In genomic region chr4:41506156-41506555, GRCm38 (mm10) we compare ENCODE assay signal across 8 mouse cellular contexts. TPM values are rescaled to one million over a fixed set of nuclear protein-coding genes. Genes with fewer than 3 reads are reported as not detected.
DNase-seq lines count a peak whose midpoint lies in the region; ATAC-seq and TF ChIP-seq lines count a peak whose summit lies in the region.

No protein-coding gene starts in this region.

- peak overlapping the region; percentile 52; the same call in 1 of the 2 replicates for H3K4me3 ChIP-seq in forebrain, embryonic 13.5 days
- no peak overlapping the region for H3K4me3 ChIP-seq in hindbrain, embryonic 12.5 days
- no peak overlapping the region for H3K4me3 ChIP-seq in stomach, postnatal 0 days (ENCODE audit: low read depth, low read length)

- intact Hi-C loops in heart, postnatal 25 days (cut with DNase I) = loop anchor here (2.0 kb wide), 1 partner anchor 37 kb away; no protein-coding TSS in a partner anchor
- intact Hi-C loops in left cerebral cortex, postnatal 4 days (cut with DNase I) = no loop called here

- H3K27ac ChIP-seq in forebrain, embryonic 13.5 days = 0 out of 2 replicates have a peak overlapping the region, but pooled peaks have one; percentile 38
- H3K27ac ChIP-seq in hindbrain, embryonic 12.5 days = 0 out of 2 replicates have a peak overlapping the region, but pooled peaks have one; percentile 8
- no peak overlapping the region for H3K27ac ChIP-seq in stomach, postnatal 0 days (replicated peaks)

- 12% methylated on average over 13 of the region's 13 CpGs for WGBS in forebrain, embryonic 13.5 days
- 12% methylated on average over 13 of the region's 13 CpGs for WGBS in hindbrain, embryonic 12.5 days
- 16% methylated on average over 13 of the region's 13 CpGs for WGBS in stomach, postnatal 0 days

- H3K9me3 ChIP-seq in forebrain, embryonic 13.5 days (replicated peaks) = no peaks in the 10 kb centered on the region
- no peaks in the 10 kb centered on the region for H3K9me3 ChIP-seq in hindbrain, embryonic 12.5 days (replicated peaks)
- H3K9me3 ChIP-seq in stomach, postnatal 0 days (ENCODE audit: control insufficient read depth, low read length) = no peaks in the 10 kb centered on the region

- no peak for TF ChIP-seq POLR2A in brain, embryonic 14.5 days (IDR thresholded peaks at IDR 0.05; ENCODE audit: borderline replicate concordance, extremely low read depth, insufficient read depth, insufficient read length, poor library complexity, severe bottlenecking)

- peaks cover 30% of the 10 kb centered on the region for H3K4me1 ChIP-seq in forebrain, embryonic 13.5 days
- H3K4me1 ChIP-seq in hindbrain, embryonic 12.5 days = peaks cover 30% of the 10 kb centered on the region
- H3K4me1 ChIP-seq in stomach, postnatal 0 days (replicated peaks; ENCODE audit: control insufficient read depth, insufficient read depth) = peaks cover 6% of the 10 kb centered on the region; the same call in 1 of the 2 replicates

- peak overlapping the region; percentile 81; the same call in 1 of the 2 replicates for H3K9ac ChIP-seq in forebrain, embryonic 13.5 days
- H3K9ac ChIP-seq in hindbrain, embryonic 12.5 days = no peak overlapping the region
- H3K9ac ChIP-seq in stomach, postnatal 0 days (ENCODE audit: low read length) = no peak overlapping the region

- no peaks in the 10 kb centered on the region for H3K36me3 ChIP-seq in forebrain, embryonic 13.5 days (ENCODE audit: poor library complexity, severe bottlenecking)
- H3K36me3 ChIP-seq in hindbrain, embryonic 12.5 days = no peaks in the 10 kb centered on the region
- H3K36me3 ChIP-seq in stomach, postnatal 0 days (ENCODE audit: control insufficient read depth, insufficient read depth, low read length) = no peaks in the 10 kb centered on the region

- no peak for TF ChIP-seq EP300 in stomach, postnatal 0 days (optimal IDR thresholded peaks at IDR 0.05)

- H3K4me2 ChIP-seq in forebrain, embryonic 13.5 days = peak overlapping the region; percentile 84
- H3K4me2 ChIP-seq in hindbrain, embryonic 12.5 days (replicated peaks) = peak overlapping the region; percentile 84
- H3K4me2 ChIP-seq in stomach, postnatal 0 days (replicated peaks; ENCODE audit: low read depth) = peak overlapping the region; percentile 87; the same call in 1 of the 2 replicates

- no peak for ATAC-seq in forebrain, embryonic 13.5 days
- ATAC-seq in hindbrain, embryonic 12.5 days (ENCODE audit: low FRiP score) = no peak
- ATAC-seq in megakaryocyte-erythroid progenitor cell, adult 5-6 weeks (replicated peaks; ENCODE audit: low FRiP score, low TSS enrichment, poor library complexity, severe bottlenecking) = peak; percentile 12
- ATAC-seq in stomach, postnatal 0 days (ENCODE audit: low FRiP score, low TSS enrichment) = no peak

- H3K27me3 ChIP-seq in forebrain, embryonic 13.5 days = peaks cover 13% of the 10 kb centered on the region
- H3K27me3 ChIP-seq in hindbrain, embryonic 12.5 days = peaks cover 23% of the 10 kb centered on the region
- no peaks in the 10 kb centered on the region for H3K27me3 ChIP-seq in stomach, postnatal 0 days (ENCODE audit: control insufficient read depth, insufficient read depth, low read length)

- peak; percentile 38; the same call in 1 of the 2 replicates for TF ChIP-seq CTCF in brain, embryonic 14.5 days (IDR thresholded peaks at IDR 0.05; ENCODE audit: borderline replicate concordance, extremely low read depth, insufficient read depth, insufficient read length)
- TF ChIP-seq CTCF in stomach, postnatal 0 days (IDR thresholded peaks at IDR 0.05; ENCODE audit: low read depth) = peak; percentile 77

- peak; percentile 96 for DNase-seq in heart, adult 11 months
- no peak for DNase-seq in heart, postnatal 25 days (ENCODE audit: low spot score)
- peak; percentile 59 for DNase-seq in brain, embryonic 14.5 days (ENCODE audit: low read depth)
- DNase-seq in left cerebral cortex, postnatal 4 days = peak; percentile 71
- DNase-seq in stomach, postnatal 0 days (ENCODE audit: low spot score) = peak; percentile 69

RNA-seq across cellular contexts. Expression of gene AI464131, which starts 3.3 kb away (rescaled TPM):
- 10 to 100 TPM; 10.2 to 10.4 TPM for total RNA-seq in heart, postnatal 25 days (2021)
- polyA plus RNA-seq in brain, embryonic 14.5 days (2012; rRNA removed) = 4.0 and 8.3 TPM in 2 replicates
- 3.0 and 3.1 TPM in 2 replicates for polyA plus RNA-seq in forebrain, embryonic 13.5 days (2015; fragmentation: Nextera tagmentation; extraction: Ambion mirVana)
- polyA plus RNA-seq in hindbrain, embryonic 12.5 days (2016; fragmentation: Nextera tagmentation; extraction: Ambion mirVana) = 10.1 and 11.9 TPM in 2 replicates
- total RNA-seq in left cerebral cortex, postnatal 4 days (2021) = 10 to 100 TPM; 16.9 to 20.6 TPM
- 0.15 TPM in 1 of 2 replicates, not detected in the other for total RNA-seq in megakaryocyte-erythroid progenitor cell, adult 5-6 weeks (2014; fragmentation: Nextera tagmentation)
- not detected in 2 replicates for total RNA-seq in megakaryocyte-erythroid progenitor cell, adult 5-6 weeks (2017)
- 3.9 and 4.5 TPM in 2 replicates for polyA plus RNA-seq in stomach, postnatal 0 days (2015; fragmentation: Nextera tagmentation; extraction: Ambion mirVana)

RNA-seq across cellular contexts. Expression of gene 1110017D15Rik, which starts 11.0 kb away (rescaled TPM):
- not detected for total RNA-seq in heart, postnatal 25 days (2021)
- 8.3 and 10.3 TPM in 2 replicates for polyA plus RNA-seq in brain, embryonic 14.5 days (2012; rRNA removed)
- polyA plus RNA-seq in forebrain, embryonic 13.5 days (2015; fragmentation: Nextera tagmentation; extraction: Ambion mirVana) = 9.1 and 14.3 TPM in 2 replicates
- polyA plus RNA-seq in hindbrain, embryonic 12.5 days (2016; fragmentation: Nextera tagmentation; extraction: Ambion mirVana) = 11.3 and 12.9 TPM in 2 replicates
- total RNA-seq in left cerebral cortex, postnatal 4 days (2021) = 10 to 100 TPM; 11.6 to 12.8 TPM
- not detected in 2 replicates for total RNA-seq in megakaryocyte-erythroid progenitor cell, adult 5-6 weeks (2014; fragmentation: Nextera tagmentation)
- total RNA-seq in megakaryocyte-erythroid progenitor cell, adult 5-6 weeks (2017) = not detected in 2 replicates
- polyA plus RNA-seq in stomach, postnatal 0 days (2015; fragmentation: Nextera tagmentation; extraction: Ambion mirVana) = 0.51 and 0.53 TPM in 2 replicates

RNA-seq across cellular contexts. Expression of gene Nudt2, which starts 41.2 kb away (rescaled TPM):
- 10 to 100 TPM; 29.6 to 32.7 TPM for total RNA-seq in heart, postnatal 25 days (2021)
- polyA plus RNA-seq in brain, embryonic 14.5 days (2012; rRNA removed) = 37.8 and 41.5 TPM in 2 replicates
- 62.2 and 72.8 TPM in 2 replicates for polyA plus RNA-seq in forebrain, embryonic 13.5 days (2015; fragmentation: Nextera tagmentation; extraction: Ambion mirVana)
- polyA plus RNA-seq in hindbrain, embryonic 12.5 days (2016; fragmentation: Nextera tagmentation; extraction: Ambion mirVana) = 56.9 and 59.5 TPM in 2 replicates
- 10 to 100 TPM; 61.4 to 62.0 TPM for total RNA-seq in left cerebral cortex, postnatal 4 days (2021)
- total RNA-seq in megakaryocyte-erythroid progenitor cell, adult 5-6 weeks (2014; fragmentation: Nextera tagmentation) = 18.1 and 27.4 TPM in 2 replicates
- total RNA-seq in megakaryocyte-erythroid progenitor cell, adult 5-6 weeks (2017) = 18.2 and 40.3 TPM in 2 replicates
- polyA plus RNA-seq in stomach, postnatal 0 days (2015; fragmentation: Nextera tagmentation; extraction: Ambion mirVana) = 38.6 and 38.8 TPM in 2 replicates

RNA-seq across cellular contexts. Expression of gene Kif24, which starts 41.5 kb away (rescaled TPM):
- total RNA-seq in heart, postnatal 25 days (2021) = under 1 TPM; 0.26 to 0.45 TPM
- polyA plus RNA-seq in brain, embryonic 14.5 days (2012; rRNA removed) = 4.2 TPM in 2 replicates
- 8.9 and 9.7 TPM in 2 replicates for polyA plus RNA-seq in forebrain, embryonic 13.5 days (2015; fragmentation: Nextera tagmentation; extraction: Ambion mirVana)
- 9.5 and 9.6 TPM in 2 replicates for polyA plus RNA-seq in hindbrain, embryonic 12.5 days (2016; fragmentation: Nextera tagmentation; extraction: Ambion mirVana)
- total RNA-seq in left cerebral cortex, postnatal 4 days (2021) = 1 to 10 TPM; 2.9 to 4.3 TPM
- 29.6 and 35.0 TPM in 2 replicates for total RNA-seq in megakaryocyte-erythroid progenitor cell, adult 5-6 weeks (2014; fragmentation: Nextera tagmentation)
- 10.8 and 14.9 TPM in 2 replicates for total RNA-seq in megakaryocyte-erythroid progenitor cell, adult 5-6 weeks (2017)
- polyA plus RNA-seq in stomach, postnatal 0 days (2015; fragmentation: Nextera tagmentation; extraction: Ambion mirVana) = 1.4 and 1.5 TPM in 2 replicates
